ENCODE assay signal across 8 mouse cellular contexts in genomic region chr17:24849733-24850064, GRCm38 (mm10). TPM values are rescaled to one million over a fixed set of nuclear protein-coding genes. Genes with fewer than 3 reads are reported as not detected.
DNase-seq lines count a peak whose midpoint lies in the region; ATAC-seq and TF ChIP-seq lines count a peak whose summit lies in the region.

No protein-coding gene starts in this region.

- TF ChIP-seq POLR2A in bone marrow, adult 2 months (IDR thresholded peaks at IDR 0.05; ENCODE audit: borderline replicate concordance, control insufficient read depth, low read depth, low read length) = no peak; the same call in 1 of the 2 replicates

- peak; percentile 47 for ATAC-seq in heart, postnatal 0 days (ENCODE audit: insufficient read depth, low read depth)
- ATAC-seq in hematopoietic stem cell, adult 5-6 weeks (replicated peaks in 1 of 2; ENCODE audit: insufficient read depth in 1 of 2, low FRiP score in 2 of 2, low TSS enrichment in 1 of 2, low read depth in 1 of 2, poor library complexity in 2 of 2, severe bottlenecking in 2 of 2) = peak; percentile 19 to 55; a peak in 3 of 4 replicates

- DNase-seq in heart, postnatal 0 days (ENCODE audit: low spot score) = peak; percentile 33
- DNase-seq in heart, postnatal 14 days = no peak
- no peak for DNase-seq in midbrain, embryonic 10.5 days (ENCODE audit: low spot score)
- DNase-seq in urinary bladder, adult 2 months (ENCODE audit: low spot score) = no peak
- no peak for DNase-seq in cerebellum, postnatal 4 days (ENCODE audit: low spot score in 2 of 2)
- DNase-seq in ovary, postnatal 14 days (ENCODE audit: low spot score) = no peak

- peak; percentile 45 for TF ChIP-seq CTCF in heart, postnatal 0 days (IDR thresholded peaks at IDR 0.05; ENCODE audit: low read depth)
- TF ChIP-seq CTCF in bone marrow, adult 2 months (IDR thresholded peaks at IDR 0.05; ENCODE audit: control insufficient read depth, insufficient read depth, low read length) = peak; percentile 32; the same call in 1 of the 2 replicates

- peak overlapping the region; percentile 89 for H3K4me2 ChIP-seq in heart, postnatal 0 days (ENCODE audit: low read depth, low read length)

- WGBS in heart, postnatal 0 days = 1% methylated on average over 21 of the region's 21 CpGs
- WGBS in bone marrow, adult 2 months = under 1% methylated on average over 21 of the region's 21 CpGs
- WGBS in midbrain, embryonic 10.5 days = under 1% methylated on average over 21 of the region's 21 CpGs

- H3K4me1 ChIP-seq in heart, postnatal 0 days (ENCODE audit: control insufficient read depth, insufficient read depth) = peaks cover 22% of the 10 kb centered on the region
- H3K4me1 ChIP-seq in bone marrow, adult 2 months (ENCODE audit: control insufficient read depth, insufficient read depth, low read length) = no peaks in the 10 kb centered on the region; the same call in 1 of the 2 replicates
- peaks cover 30% of the 10 kb centered on the region for H3K4me1 ChIP-seq in midbrain, embryonic 10.5 days

- intact Hi-C loops in heart, postnatal 14 days (cut with DNase I) = no loop called here

- peaks cover 19% of the 10 kb centered on the region for H3K36me3 ChIP-seq in heart, postnatal 0 days (replicated peaks; ENCODE audit: control insufficient read depth, insufficient read depth, low read length)
- peaks cover 14% of the 10 kb centered on the region for H3K36me3 ChIP-seq in midbrain, embryonic 10.5 days

- H3K9ac ChIP-seq in heart, postnatal 0 days (replicated peaks; ENCODE audit: low read depth, low read length) = peak overlapping the region; percentile 72

- no peaks in the 10 kb centered on the region for H3K27me3 ChIP-seq in heart, postnatal 0 days (ENCODE audit: control insufficient read depth, insufficient read depth, low read length)
- H3K27me3 ChIP-seq in midbrain, embryonic 10.5 days (ENCODE audit: low read depth, poor library complexity, severe bottlenecking) = peaks cover 10% of the 10 kb centered on the region

- no peak; the same call in 1 of the 2 replicates for TF ChIP-seq EP300 in heart, postnatal 0 days (IDR thresholded peaks at IDR 0.05; ENCODE audit: low read depth)

- no peaks in the 10 kb centered on the region for H3K9me3 ChIP-seq in heart, postnatal 0 days (replicated peaks; ENCODE audit: control insufficient read depth, low read length)
- no peaks in the 10 kb centered on the region for H3K9me3 ChIP-seq in midbrain, embryonic 10.5 days (replicated peaks)

- H3K27ac ChIP-seq in heart, postnatal 0 days (ENCODE audit: low read depth) = peak overlapping the region; percentile 93
- peak overlapping the region; percentile 96 for H3K27ac ChIP-seq in bone marrow, adult 2 months (ENCODE audit: control insufficient read depth, insufficient read depth, low read depth, low read length, poor library complexity)
- H3K27ac ChIP-seq in midbrain, embryonic 10.5 days (replicated peaks) = peak overlapping the region; percentile 92

- peak overlapping the region; percentile 65 for H3K4me3 ChIP-seq in heart, postnatal 0 days (ENCODE audit: low read depth, low read length)
- H3K4me3 ChIP-seq in bone marrow, adult 2 months (replicated peaks; ENCODE audit: control insufficient read depth, low read depth, low read length) = peak overlapping the region; percentile 93
- H3K4me3 ChIP-seq in midbrain, embryonic 10.5 days = peak overlapping the region; percentile 77

RNA-seq across cellular contexts. Expression of gene Fahd1, which starts 0.5 kb away (rescaled TPM):
- total RNA-seq in heart, postnatal 0 days (2014; rRNA removed; ENCODE audit: low replicate concordance) = 37.4 and 60.1 TPM in 2 replicates
- 86.4 and 88.6 TPM in 2 replicates for polyA plus RNA-seq in heart, postnatal 0 days (2015; fragmentation: Nextera tagmentation; extraction: Ambion mirVana)
- 10 to 100 TPM; 70.8 to 78.1 TPM for total RNA-seq in heart, postnatal 14 days (2021)
- 51.5 and 67.1 TPM in 2 replicates for polyA plus RNA-seq in bone marrow, adult 2 months (2011; ENCODE audit: insufficient read depth, insufficient read length, low replicate concordance, missing spikeins)
- total RNA-seq in hematopoietic stem cell, adult 5-6 weeks (2017) = 15.0 and 19.6 TPM in 2 replicates
- polyA plus RNA-seq in midbrain, embryonic 10.5 days (2016; fragmentation: Nextera tagmentation; extraction: Ambion mirVana) = 18.4 and 19.6 TPM in 2 replicates
- polyA plus RNA-seq in urinary bladder, adult 2 months (2012; rRNA removed) = 20.5 and 21.0 TPM in 2 replicates

RNA-seq across cellular contexts. Expression of gene Hagh, which starts 9.8 kb away (rescaled TPM):
- total RNA-seq in heart, postnatal 0 days (2014; rRNA removed; ENCODE audit: low replicate concordance) = 79.2 and 129 TPM in 2 replicates
- 114 and 116 TPM in 2 replicates for polyA plus RNA-seq in heart, postnatal 0 days (2015; fragmentation: Nextera tagmentation; extraction: Ambion mirVana)
- total RNA-seq in heart, postnatal 14 days (2021) = 100 to 1,000 TPM; 109 to 122 TPM
- 92.4 and 146 TPM in 2 replicates for polyA plus RNA-seq in bone marrow, adult 2 months (2011; ENCODE audit: insufficient read depth, insufficient read length, low replicate concordance, missing spikeins)
- total RNA-seq in hematopoietic stem cell, adult 5-6 weeks (2017) = 24.5 and 24.6 TPM in 2 replicates
- polyA plus RNA-seq in midbrain, embryonic 10.5 days (2016; fragmentation: Nextera tagmentation; extraction: Ambion mirVana) = 28.5 and 29.3 TPM in 2 replicates
- 52.8 and 75.6 TPM in 2 replicates for polyA plus RNA-seq in urinary bladder, adult 2 months (2012; rRNA removed)

RNA-seq across cellular contexts. Expression of gene Igfals, which starts 16.1 kb away (rescaled TPM):
- 1.7 TPM in 2 replicates for total RNA-seq in heart, postnatal 0 days (2014; rRNA removed; ENCODE audit: low replicate concordance)
- polyA plus RNA-seq in heart, postnatal 0 days (2015; fragmentation: Nextera tagmentation; extraction: Ambion mirVana) = 0.44 and 0.53 TPM in 2 replicates
- total RNA-seq in heart, postnatal 14 days (2021) = 1 to 10 TPM; 8.3 to 8.4 TPM
- polyA plus RNA-seq in bone marrow, adult 2 months (2011; ENCODE audit: insufficient read depth, insufficient read length, low replicate concordance, missing spikeins) = not detected in 2 replicates
- not detected in 2 replicates for total RNA-seq in hematopoietic stem cell, adult 5-6 weeks (2017)
- 0.31 TPM in 1 of 2 replicates, not detected in the other for polyA plus RNA-seq in midbrain, embryonic 10.5 days (2016; fragmentation: Nextera tagmentation; extraction: Ambion mirVana)
- 0.94 and 1.7 TPM in 2 replicates for polyA plus RNA-seq in urinary bladder, adult 2 months (2012; rRNA removed)

RNA-seq across cellular contexts. Expression of gene Nubp2, which starts 36.5 kb away (rescaled TPM):
- total RNA-seq in heart, postnatal 0 days (2014; rRNA removed; ENCODE audit: low replicate concordance) = 36.6 and 44.9 TPM in 2 replicates
- 29.8 and 31.3 TPM in 2 replicates for polyA plus RNA-seq in heart, postnatal 0 days (2015; fragmentation: Nextera tagmentation; extraction: Ambion mirVana)
- total RNA-seq in heart, postnatal 14 days (2021) = 10 to 100 TPM; 19.9 to 21.8 TPM
- polyA plus RNA-seq in bone marrow, adult 2 months (2011; ENCODE audit: insufficient read depth, insufficient read length, low replicate concordance, missing spikeins) = 34.2 and 45.6 TPM in 2 replicates
- 27.9 and 33.1 TPM in 2 replicates for total RNA-seq in hematopoietic stem cell, adult 5-6 weeks (2017)
- polyA plus RNA-seq in midbrain, embryonic 10.5 days (2016; fragmentation: Nextera tagmentation; extraction: Ambion mirVana) = 85.5 and 87.0 TPM in 2 replicates
- 17.6 and 22.4 TPM in 2 replicates for polyA plus RNA-seq in urinary bladder, adult 2 months (2012; rRNA removed)

RNA-seq across cellular contexts. Expression of gene Spsb3, which starts 36.7 kb away (rescaled TPM):
- total RNA-seq in heart, postnatal 0 days (2014; rRNA removed; ENCODE audit: low replicate concordance) = 53.2 and 74.6 TPM in 2 replicates
- 35.8 and 40.2 TPM in 2 replicates for polyA plus RNA-seq in heart, postnatal 0 days (2015; fragmentation: Nextera tagmentation; extraction: Ambion mirVana)
- 10 to 100 TPM; 32.4 to 39.3 TPM for total RNA-seq in heart, postnatal 14 days (2021)
- polyA plus RNA-seq in bone marrow, adult 2 months (2011; ENCODE audit: insufficient read depth, insufficient read length, low replicate concordance, missing spikeins) = 37.8 and 47.2 TPM in 2 replicates
- total RNA-seq in hematopoietic stem cell, adult 5-6 weeks (2017) = 6.0 and 12.9 TPM in 2 replicates
- polyA plus RNA-seq in midbrain, embryonic 10.5 days (2016; fragmentation: Nextera tagmentation; extraction: Ambion mirVana) = 46.6 and 50.4 TPM in 2 replicates
- polyA plus RNA-seq in urinary bladder, adult 2 months (2012; rRNA removed) = 30.2 and 34.8 TPM in 2 replicates
